Comparison of ENCODE assay signal across 9 mouse cellular contexts in genomic region chr11:51582713-51583112, GRCm38 (mm10). TPM values are rescaled to one million over a fixed set of nuclear protein-coding genes. Genes with fewer than 3 reads are reported as not detected.
A peak's percentile ranks its signal among the peaks of the same experiment; 100 is the strongest.
DNase-seq lines count a peak whose midpoint lies in the region; ATAC-seq and TF ChIP-seq lines count a peak whose summit lies in the region.
"Had no signal": no experiment of that assay in that cellular context is flagged by ENCODE, and none has a peak within 500 bp of the region (broad histone marks: within the 10 kb centered on the region; RNA-seq: fewer than 3 reads in every experiment).

No protein-coding gene starts in this region.

- TF ChIP-seq POLR2A in cerebellum, adult 2 months (IDR thresholded peaks at IDR 0.05; ENCODE audit: borderline replicate concordance, insufficient read depth, low read length), result no peak

- H3K4me3 ChIP-seq in hindbrain, embryonic 10.5 days, result no peak overlapping the region
- H3K4me3 ChIP-seq in hindbrain, embryonic 12.5 days, result no peak overlapping the region
- H3K4me3 ChIP-seq in G1E (ENCODE audit: low read depth, low read length), result no peak overlapping the region
- H3K4me3 ChIP-seq in cerebellum, adult 2 months (replicated peaks; ENCODE audit: insufficient read depth, low read depth, low read length), result no peak overlapping the region
- H3K4me3 ChIP-seq: embryonic facial prominence, embryonic 12.5 days had no signal

- H3K36me3 ChIP-seq in hindbrain, embryonic 10.5 days, result peaks cover 26% of the 10 kb centered on the region
- H3K36me3 ChIP-seq in hindbrain, embryonic 12.5 days, result peaks cover 16% of the 10 kb centered on the region
- peaks cover 25% of the 10 kb centered on the region for H3K36me3 ChIP-seq in G1E (replicated peaks)
- peaks cover 3% of the 10 kb centered on the region for H3K36me3 ChIP-seq in splenic B cell, adult 2 months (ENCODE audit: control insufficient read depth, insufficient read depth, low read length, poor library complexity, severe bottlenecking)

- no peaks in the 10 kb centered on the region for H3K9me3 ChIP-seq in hindbrain, embryonic 10.5 days
- no peaks in the 10 kb centered on the region for H3K9me3 ChIP-seq in hindbrain, embryonic 12.5 days (replicated peaks)
- no peaks in the 10 kb centered on the region for H3K9me3 ChIP-seq in G1E (replicated peaks)
- H3K9me3 ChIP-seq: embryonic facial prominence, embryonic 12.5 days had no signal

- WGBS in hindbrain, embryonic 10.5 days, result 21% methylated on average over 8 of the region's 8 CpGs
- 24% methylated on average over 8 of the region's 8 CpGs for WGBS in hindbrain, embryonic 12.5 days
- WGBS in cerebellum, adult 2 months, result 24% methylated on average over 8 of the region's 8 CpGs

- ATAC-seq in hindbrain, embryonic 12.5 days (ENCODE audit: low FRiP score), result no peak
- no peak for ATAC-seq in G1E (ENCODE audit: extremely low read depth, insufficient number of reproducible peaks, low FRiP score, poor library complexity, severe bottlenecking)

- DNase-seq in hindbrain, embryonic 10.5 days (ENCODE audit: low spot score), result peak; percentile 83
- DNase-seq in G1E (ENCODE audit: low spot score), result peak; percentile 70
- DNase-seq in cerebellum, adult 2 months, result peak; percentile 65 to 66
- DNase-seq in gastrocnemius, postnatal 25 days, result peak; percentile 51
- peak; percentile 65 to 70 for DNase-seq in layer of hippocampus, postnatal 10 days (ENCODE audit: low spot score in 2 of 2)
- DNase-seq in mesoderm, embryonic 11.5 days (ENCODE audit: low read depth, low spot score), result peak; percentile 83
- peak; percentile 87 for DNase-seq in splenic B cell, adult 2 months (ENCODE audit: low read depth, low spot score)

- TF ChIP-seq CTCF in G1E (IDR thresholded peaks at IDR 0.05; ENCODE audit: low read depth, low read length), result peak; percentile 39; the same call in 1 of the 2 replicates
- TF ChIP-seq CTCF in cerebellum, adult 2 months (IDR thresholded peaks at IDR 0.05; ENCODE audit: borderline replicate concordance, insufficient read depth, low read depth, low read length), result peak; percentile 60; the same call in 1 of the 2 replicates

- H3K27ac ChIP-seq in hindbrain, embryonic 10.5 days, result no peak overlapping the region
- H3K27ac ChIP-seq in hindbrain, embryonic 12.5 days, result no peak overlapping the region
- H3K27ac ChIP-seq in cerebellum, adult 2 months (ENCODE audit: insufficient read depth, low read length), result no peak overlapping the region
- H3K27ac ChIP-seq: embryonic facial prominence, embryonic 12.5 days had no signal

- no peak overlapping the region for H3K4me2 ChIP-seq in hindbrain, embryonic 12.5 days (replicated peaks)
- H3K4me2 ChIP-seq: embryonic facial prominence, embryonic 12.5 days had no signal

- no peaks in the 10 kb centered on the region for H3K27me3 ChIP-seq in hindbrain, embryonic 10.5 days (ENCODE audit: insufficient read depth, poor library complexity, severe bottlenecking)
- no peaks in the 10 kb centered on the region for H3K27me3 ChIP-seq in hindbrain, embryonic 12.5 days
- H3K27me3 ChIP-seq in G1E (ENCODE audit: insufficient read depth, low read length), result peaks cover 6% of the 10 kb centered on the region
- no peaks in the 10 kb centered on the region for H3K27me3 ChIP-seq in cerebellum, adult 2 months (ENCODE audit: control insufficient read depth, insufficient read depth, low read length)
- H3K27me3 ChIP-seq in splenic B cell, adult 2 months (ENCODE audit: control insufficient read depth, insufficient read depth, low read length, poor library complexity, severe bottlenecking), result no peaks in the 10 kb centered on the region
- H3K27me3 ChIP-seq: embryonic facial prominence, embryonic 12.5 days had no signal

- peaks cover 41% of the 10 kb centered on the region for H3K4me1 ChIP-seq in hindbrain, embryonic 10.5 days (replicated peaks)
- H3K4me1 ChIP-seq in hindbrain, embryonic 12.5 days, result peaks cover 21% of the 10 kb centered on the region
- H3K4me1 ChIP-seq in G1E (ENCODE audit: insufficient read depth, low read depth, low read length), result peaks cover 54% of the 10 kb centered on the region
- peaks cover 6% of the 10 kb centered on the region for H3K4me1 ChIP-seq in cerebellum, adult 2 months (ENCODE audit: control insufficient read depth, insufficient read depth, low read length)

- no peak overlapping the region for H3K9ac ChIP-seq in hindbrain, embryonic 12.5 days
- H3K9ac ChIP-seq: embryonic facial prominence, embryonic 12.5 days had no signal

RNA-seq across cellular contexts. Expression of gene Phykpl, which starts 1.8 kb away (rescaled TPM):
- 13.5 and 14.6 TPM in 2 replicates for polyA plus RNA-seq in hindbrain, embryonic 10.5 days (2016; fragmentation: Nextera tagmentation; extraction: Ambion mirVana)
- 14.0 and 16.0 TPM in 2 replicates for polyA plus RNA-seq in hindbrain, embryonic 12.5 days (2016; fragmentation: Nextera tagmentation; extraction: Ambion mirVana)
- total RNA-seq in G1E (2014; fragmentation: Nextera tagmentation), result 49.2 and 52.0 TPM in 2 replicates
- total RNA-seq in G1E (2017), result 46.9 and 49.3 TPM in 2 replicates
- 11.0 and 12.6 TPM in 2 replicates for polyA plus RNA-seq in G1E (2012)
- 19.3 and 23.2 TPM in 2 replicates for polyA plus RNA-seq in cerebellum, adult 2 months (2012; rRNA removed)
- 10 to 100 TPM; 15.5 to 17.2 TPM for total RNA-seq in gastrocnemius, postnatal 25 days (2021)
- total RNA-seq in layer of hippocampus, postnatal 10 days (2021), result 10 to 100 TPM in 1 of 2 experiments, 1 to 10 TPM in 1; 8.3 to 10.3 TPM

RNA-seq across cellular contexts. Expression of gene Hnrnpab, which starts 23.9 kb away (rescaled TPM):
- polyA plus RNA-seq in hindbrain, embryonic 10.5 days (2016; fragmentation: Nextera tagmentation; extraction: Ambion mirVana), result 607 and 630 TPM in 2 replicates
- polyA plus RNA-seq in hindbrain, embryonic 12.5 days (2016; fragmentation: Nextera tagmentation; extraction: Ambion mirVana), result 723 and 728 TPM in 2 replicates
- 504 and 536 TPM in 2 replicates for total RNA-seq in G1E (2014; fragmentation: Nextera tagmentation)
- 669 and 683 TPM in 2 replicates for total RNA-seq in G1E (2017)
- polyA plus RNA-seq in G1E (2012), result 1,141 and 1,394 TPM in 2 replicates
- polyA plus RNA-seq in cerebellum, adult 2 months (2012; rRNA removed), result 101 and 103 TPM in 2 replicates
- total RNA-seq in gastrocnemius, postnatal 25 days (2021), result 100 to 1,000 TPM; 102 to 105 TPM
- 100 to 1,000 TPM; 238 to 239 TPM for total RNA-seq in layer of hippocampus, postnatal 10 days (2021)

RNA-seq across cellular contexts. Expression of gene Nhp2, which starts 36.8 kb away (rescaled TPM):
- 209 and 250 TPM in 2 replicates for polyA plus RNA-seq in hindbrain, embryonic 10.5 days (2016; fragmentation: Nextera tagmentation; extraction: Ambion mirVana)
- 101 and 103 TPM in 2 replicates for polyA plus RNA-seq in hindbrain, embryonic 12.5 days (2016; fragmentation: Nextera tagmentation; extraction: Ambion mirVana)
- total RNA-seq in G1E (2014; fragmentation: Nextera tagmentation) (73.2 and 91.1 TPM in 2 replicates), G1E (2017) (136 and 139 TPM in 2 replicates)
- polyA plus RNA-seq in G1E (2012), result 202 and 235 TPM in 2 replicates
- 45.2 and 48.4 TPM in 2 replicates for polyA plus RNA-seq in cerebellum, adult 2 months (2012; rRNA removed)
- 10 to 100 TPM; 19.3 to 23.6 TPM for total RNA-seq in gastrocnemius, postnatal 25 days (2021)
- total RNA-seq in layer of hippocampus, postnatal 10 days (2021), result 10 to 100 TPM; 56.9 to 60.4 TPM

RNA-seq across cellular contexts. Expression of gene Rmnd5b, which starts 53.0 kb away (rescaled TPM):
- 38.9 and 45.6 TPM in 2 replicates for polyA plus RNA-seq in hindbrain, embryonic 10.5 days (2016; fragmentation: Nextera tagmentation; extraction: Ambion mirVana)
- 50.9 and 53.9 TPM in 2 replicates for polyA plus RNA-seq in hindbrain, embryonic 12.5 days (2016; fragmentation: Nextera tagmentation; extraction: Ambion mirVana)
- total RNA-seq in G1E (2014; fragmentation: Nextera tagmentation) (27.6 and 35.8 TPM in 2 replicates), G1E (2017) (26.8 and 28.0 TPM in 2 replicates)
- 15.7 and 18.4 TPM in 2 replicates for polyA plus RNA-seq in G1E (2012)
- polyA plus RNA-seq in cerebellum, adult 2 months (2012; rRNA removed), result 62.3 and 72.9 TPM in 2 replicates
- total RNA-seq in gastrocnemius, postnatal 25 days (2021), result 10 to 100 TPM in 1 of 2 experiments, 1 to 10 TPM in 1; 9.3 to 12.3 TPM
- total RNA-seq in layer of hippocampus, postnatal 10 days (2021), result 10 to 100 TPM; 54.8 to 55.1 TPM
